8 mouse cellular contexts compared by ENCODE assay signal in genomic region chr9:48649098-48649766, GRCm38 (mm10). TPM values are rescaled to one million over a fixed set of nuclear protein-coding genes. Genes with fewer than 3 reads are reported as not detected.
A peak's percentile ranks its signal among the peaks of the same experiment; 100 is the strongest.
DNase-seq lines count a peak whose midpoint lies in the region; ATAC-seq lines count a peak whose summit lies in the region.

No protein-coding gene starts in this region.

- peak overlapping the region; percentile 10; the same call in 1 of the 2 replicates for H3K9ac ChIP-seq in forebrain, embryonic 11.5 days (ENCODE audit: low read length)
- H3K9ac ChIP-seq in heart, embryonic 16.5 days (ENCODE audit: low read length) = peak overlapping the region; percentile 74
- no peak overlapping the region for H3K9ac ChIP-seq in kidney, embryonic 15.5 days
- peak overlapping the region; percentile 31 for H3K9ac ChIP-seq in lung, embryonic 15.5 days
- no peak overlapping the region for H3K9ac ChIP-seq in neural tube, embryonic 15.5 days (replicated peaks)

- no peaks in the 10 kb centered on the region for H3K9me3 ChIP-seq in forebrain, embryonic 11.5 days (ENCODE audit: control insufficient read depth, low read length)
- peaks cover 4% of the 10 kb centered on the region for H3K9me3 ChIP-seq in heart, embryonic 16.5 days (replicated peaks; ENCODE audit: control insufficient read depth, low read length)
- H3K9me3 ChIP-seq in kidney, embryonic 15.5 days (replicated peaks) = 0 out of 2 replicates have a peak, but pooled peaks cover 3% of the 10 kb centered on the region
- H3K9me3 ChIP-seq in lung, embryonic 15.5 days = no peaks in the 10 kb centered on the region
- no peaks in the 10 kb centered on the region for H3K9me3 ChIP-seq in neural tube, embryonic 15.5 days (replicated peaks)

- no peak overlapping the region for H3K4me3 ChIP-seq in forebrain, embryonic 11.5 days (ENCODE audit: low read depth, low read length)
- peak overlapping the region; percentile 49 for H3K4me3 ChIP-seq in heart, embryonic 16.5 days (ENCODE audit: low read length)
- peak overlapping the region; percentile 29 for H3K4me3 ChIP-seq in kidney, embryonic 15.5 days (replicated peaks)
- peak overlapping the region; percentile 34 for H3K4me3 ChIP-seq in lung, embryonic 15.5 days
- H3K4me3 ChIP-seq in neural tube, embryonic 15.5 days (replicated peaks) = no peak overlapping the region

- peak overlapping the region; percentile 62 for H3K27ac ChIP-seq in forebrain, embryonic 11.5 days (ENCODE audit: low read depth, low read length)
- H3K27ac ChIP-seq in heart, embryonic 16.5 days (ENCODE audit: low read length) = peak overlapping the region; percentile 30
- H3K27ac ChIP-seq in kidney, embryonic 15.5 days = no peak overlapping the region
- no peak overlapping the region for H3K27ac ChIP-seq in lung, embryonic 15.5 days
- no peak overlapping the region for H3K27ac ChIP-seq in neural tube, embryonic 15.5 days (replicated peaks)

- peaks cover 32% of the 10 kb centered on the region for H3K4me1 ChIP-seq in forebrain, embryonic 11.5 days (replicated peaks; ENCODE audit: control insufficient read depth, insufficient read depth, low read length)
- peaks cover 24% of the 10 kb centered on the region for H3K4me1 ChIP-seq in heart, embryonic 16.5 days (ENCODE audit: control insufficient read depth, insufficient read depth, low read length)
- H3K4me1 ChIP-seq in kidney, embryonic 15.5 days = peaks cover 30% of the 10 kb centered on the region
- H3K4me1 ChIP-seq in lung, embryonic 15.5 days = peaks cover 10% of the 10 kb centered on the region
- peaks cover 32% of the 10 kb centered on the region for H3K4me1 ChIP-seq in neural tube, embryonic 15.5 days

- peak; percentile 88 for ATAC-seq in forebrain, embryonic 11.5 days (replicated peaks; ENCODE audit: low FRiP score)
- peak; percentile 29; the same call in 1 of the 2 replicates for ATAC-seq in heart, embryonic 16.5 days (replicated peaks; ENCODE audit: extremely low read depth, insufficient read depth, low FRiP score)
- peak; percentile 75 for ATAC-seq in kidney, embryonic 15.5 days (replicated peaks; ENCODE audit: low FRiP score)
- peak; percentile 50; the same call in 1 of the 2 replicates for ATAC-seq in lung, embryonic 15.5 days (ENCODE audit: borderline replicate concordance, extremely low read depth, low FRiP score, low TSS enrichment)
- ATAC-seq in neural tube, embryonic 15.5 days (ENCODE audit: low FRiP score) = 0 out of 2 replicates have a peak, but pooled peaks have one; percentile 15

- WGBS in forebrain, embryonic 11.5 days = under 1% methylated on average over 22 of the region's 22 CpGs
- 8% methylated on average over 20 of the region's 22 CpGs for WGBS in heart, embryonic 16.5 days
- 4% methylated on average over 21 of the region's 22 CpGs for WGBS in kidney, embryonic 15.5 days
- 4% methylated on average over 18 of the region's 22 CpGs for WGBS in lung, embryonic 15.5 days
- WGBS in neural tube, embryonic 15.5 days = 3% methylated on average over 21 of the region's 22 CpGs

- H3K36me3 ChIP-seq in forebrain, embryonic 11.5 days (ENCODE audit: control insufficient read depth, insufficient read depth, low read length) = no peaks in the 10 kb centered on the region
- no peaks in the 10 kb centered on the region for H3K36me3 ChIP-seq in heart, embryonic 16.5 days (ENCODE audit: control insufficient read depth, insufficient read depth)
- H3K36me3 ChIP-seq in kidney, embryonic 15.5 days = no peaks in the 10 kb centered on the region
- H3K36me3 ChIP-seq in lung, embryonic 15.5 days = no peaks in the 10 kb centered on the region
- H3K36me3 ChIP-seq in neural tube, embryonic 15.5 days = no peaks in the 10 kb centered on the region

- no peaks in the 10 kb centered on the region for H3K27me3 ChIP-seq in forebrain, embryonic 11.5 days (ENCODE audit: control insufficient read depth, insufficient read depth, low read length)
- peaks cover 2% of the 10 kb centered on the region for H3K27me3 ChIP-seq in heart, embryonic 16.5 days (ENCODE audit: control insufficient read depth, insufficient read depth, low read length)
- peaks cover 39% of the 10 kb centered on the region for H3K27me3 ChIP-seq in kidney, embryonic 15.5 days
- peaks cover 17% of the 10 kb centered on the region; the same call in 1 of the 2 replicates for H3K27me3 ChIP-seq in lung, embryonic 15.5 days
- H3K27me3 ChIP-seq in neural tube, embryonic 15.5 days (replicated peaks) = peaks cover 6% of the 10 kb centered on the region; the same call in 1 of the 2 replicates

- peak; percentile 53 for DNase-seq in ovary, postnatal 36 days (ENCODE audit: low spot score)
- no peak for DNase-seq in ovary, postnatal 14 days (ENCODE audit: low spot score)
- peak; percentile 89 for DNase-seq in forebrain, embryonic 11.5 days (ENCODE audit: low spot score)
- no peak for DNase-seq in natural killer cell, adult 2 months (ENCODE audit: low spot score in 2 of 2)

- peak overlapping the region; percentile 45 for H3K4me2 ChIP-seq in forebrain, embryonic 11.5 days (ENCODE audit: low read depth, low read length, severe bottlenecking)
- peak overlapping the region; percentile 71 for H3K4me2 ChIP-seq in heart, embryonic 16.5 days (ENCODE audit: low read depth, low read length)
- H3K4me2 ChIP-seq in kidney, embryonic 15.5 days = peak overlapping the region; percentile 64
- H3K4me2 ChIP-seq in lung, embryonic 15.5 days = peak overlapping the region; percentile 61
- H3K4me2 ChIP-seq in neural tube, embryonic 15.5 days = peak overlapping the region; percentile 43

RNA-seq across cellular contexts. Expression of gene Nnmt, which starts 44.3 kb away (rescaled TPM):
- polyA plus RNA-seq in forebrain, embryonic 11.5 days (2014; fragmentation: Nextera tagmentation; extraction: Ambion mirVana) = 1.1 and 1.9 TPM in 2 replicates
- polyA plus RNA-seq in heart, embryonic 16.5 days (2015; fragmentation: Nextera tagmentation; extraction: Ambion mirVana) = 6.3 and 7.3 TPM in 2 replicates
- 2.2 and 3.5 TPM in 2 replicates for polyA plus RNA-seq in kidney, embryonic 15.5 days (2015; fragmentation: Nextera tagmentation; extraction: Ambion mirVana)
- 1.5 and 1.6 TPM in 2 replicates for polyA plus RNA-seq in lung, embryonic 15.5 days (2015; fragmentation: Nextera tagmentation; extraction: Ambion mirVana)
- polyA plus RNA-seq in neural tube, embryonic 15.5 days (2015; fragmentation: Nextera tagmentation; extraction: Ambion mirVana) = 0.70 and 0.92 TPM in 2 replicates

Comparison
In these comparisons a context has a peak if more than half of its experiments do, and no peak if none do; other contexts are left out.
1. DNase-seq: peak in ovary, postnatal 36 days (single experiment) and forebrain, embryonic 11.5 days (single experiment); none in ovary, postnatal 14 days (single experiment) and natural killer cell, adult 2 months (0 of 2).
2. ATAC-seq: peak in every context shown above with its lines; median percentile 88 in forebrain, embryonic 11.5 days; 75 in kidney, embryonic 15.5 days; 50 in lung, embryonic 15.5 days; 29 in heart, embryonic 16.5 days; 15 in neural tube, embryonic 15.5 days.
3. H3K27ac ChIP-seq: peak in forebrain, embryonic 11.5 days (single experiment) and heart, embryonic 16.5 days (single experiment); none in kidney, embryonic 15.5 days (single experiment), lung, embryonic 15.5 days (single experiment) and neural tube, embryonic 15.5 days (single experiment).
4. H3K4me3 ChIP-seq: peak in heart, embryonic 16.5 days (single experiment), kidney, embryonic 15.5 days (single experiment) and lung, embryonic 15.5 days (single experiment); none in forebrain, embryonic 11.5 days (single experiment) and neural tube, embryonic 15.5 days (single experiment).
5. H3K9ac ChIP-seq: peak in forebrain, embryonic 11.5 days (single experiment), heart, embryonic 16.5 days (single experiment) and lung, embryonic 15.5 days (single experiment); none in kidney, embryonic 15.5 days (single experiment) and neural tube, embryonic 15.5 days (single experiment).
6. Peak in every context shown above with its lines, with median percentiles within 50 percentile points of each other: H3K4me2 ChIP-seq.